Mouse (Mus musculus) thymus, adult 2 months (tissue): ENCODE measurements around the gene Etv6.

Experiments used
- CTCF ChIP-seq: fragments of 200-500 bp; IDR thresholded peaks from 2 replicates; pipeline ENCODE4 v1.5.1; 2012; ENCODE audit warnings: mild to moderate bottlenecking, control low read depth, low read length, moderate library complexity, borderline replicate concordance; ENCODE audit not compliant: control insufficient read depth, poor library complexity, insufficient read depth; ENCODE audit errors: extremely low read depth
- POLR2A ChIP-seq: fragments of 200-500 bp; IDR thresholded peaks from 2 replicates; pipeline ENCODE4 v1.6.1; 2012; ENCODE audit warnings: mild to moderate bottlenecking, low read length, control low read depth, moderate library complexity; ENCODE audit not compliant: control insufficient read depth, poor library complexity, insufficient read depth; ENCODE audit errors: extremely low read depth

GRCm38 (mm10) chr6:134210675-134211457 lies 175.4 kb downstream of the Etv6 start:
- TF ChIP-seq CTCF: no peak
- no peak for TF ChIP-seq POLR2A
